Mouse (Mus musculus) heart, adult 11 months (tissue): ENCODE measurements around the gene Sorl1.

Experiments
- DNase-seq: peaks from one replicate; pipeline ENCODE4 v3.0.0; 2022

Gene Sorl1

DNA sequence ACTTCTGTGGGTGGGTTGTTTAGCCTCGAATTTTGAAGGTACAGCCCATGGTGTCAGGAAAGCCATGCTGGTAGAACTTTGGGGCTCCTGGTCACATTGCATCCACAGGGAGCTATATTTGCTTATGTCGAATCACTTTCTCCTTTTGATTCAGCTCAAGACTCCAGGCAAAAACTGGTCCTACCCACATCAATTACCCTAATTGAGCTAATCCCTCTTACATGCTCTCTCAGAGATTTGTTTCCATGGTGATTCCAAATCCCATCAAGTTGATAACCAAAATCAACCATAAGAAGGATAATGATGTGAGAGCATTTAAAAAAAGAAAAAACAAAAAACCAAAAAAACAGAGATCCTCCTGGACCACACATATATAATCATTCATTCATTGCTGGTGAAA is 75.6 kb downstream of the Sorl1 start:
- peak; percentile 9 for DNase-seq

DNA sequence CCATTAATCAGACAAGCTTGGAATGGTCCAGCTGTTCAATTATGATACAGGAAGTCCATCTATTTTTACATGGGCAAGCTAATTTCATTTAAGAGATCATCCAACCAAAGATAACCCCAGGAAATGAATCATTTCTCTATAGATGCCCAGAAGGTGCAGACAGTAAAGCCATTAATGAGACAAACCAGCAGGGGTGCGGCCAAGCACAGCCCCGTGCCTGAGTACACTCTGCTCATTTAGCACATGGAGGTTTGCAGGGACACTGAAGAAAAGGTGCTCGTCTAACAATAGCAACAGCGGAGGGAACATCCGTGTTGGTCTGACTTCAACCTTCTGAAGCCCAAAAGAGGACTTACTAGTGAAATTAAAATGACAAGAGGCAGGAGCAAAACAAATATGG is 76.3 kb downstream of the Sorl1 start:
- peak; percentile 74 for DNase-seq

DNA sequence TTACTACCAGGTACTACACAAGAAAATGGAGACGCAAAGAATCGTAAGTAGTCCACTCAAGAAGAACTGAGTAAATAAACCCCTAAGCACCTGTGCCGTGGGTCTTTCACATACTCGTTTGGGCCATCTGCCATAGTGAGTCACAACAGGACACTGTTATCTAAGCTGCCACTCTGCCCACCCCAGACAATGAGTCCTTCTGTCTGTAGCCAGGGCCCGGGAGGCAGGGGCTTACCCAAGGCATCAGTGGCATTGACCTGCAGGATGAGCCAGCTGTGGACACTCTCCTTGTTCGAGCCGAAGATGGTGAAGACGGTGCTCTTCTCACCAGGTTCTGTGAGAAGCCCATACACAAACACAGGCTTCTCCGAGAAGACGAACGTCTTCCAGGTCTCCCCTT is 77.8 kb downstream of the Sorl1 start:
- DNase-seq = peak; percentile 61

DNA sequence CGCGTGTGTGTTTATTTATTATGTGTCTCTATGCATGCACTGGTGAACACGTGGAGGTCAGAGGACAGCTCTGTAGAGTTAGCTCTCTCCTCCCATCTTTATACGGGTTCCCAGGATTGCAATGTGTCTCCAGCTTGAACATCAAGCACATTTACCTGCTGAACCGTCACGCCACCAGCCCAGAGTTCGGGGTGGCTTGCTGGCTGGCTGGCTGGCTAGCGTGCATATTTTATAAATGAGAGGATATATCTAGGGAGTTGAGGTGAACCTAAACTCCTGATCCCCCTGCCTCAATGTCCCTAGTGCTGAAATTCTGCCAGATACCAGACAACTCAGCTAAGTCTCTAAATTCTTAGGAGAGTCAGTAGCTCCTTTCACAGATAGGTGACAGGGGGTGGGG is 79.4 kb downstream of the Sorl1 start:
- DNase-seq = peak; percentile 90

DNA sequence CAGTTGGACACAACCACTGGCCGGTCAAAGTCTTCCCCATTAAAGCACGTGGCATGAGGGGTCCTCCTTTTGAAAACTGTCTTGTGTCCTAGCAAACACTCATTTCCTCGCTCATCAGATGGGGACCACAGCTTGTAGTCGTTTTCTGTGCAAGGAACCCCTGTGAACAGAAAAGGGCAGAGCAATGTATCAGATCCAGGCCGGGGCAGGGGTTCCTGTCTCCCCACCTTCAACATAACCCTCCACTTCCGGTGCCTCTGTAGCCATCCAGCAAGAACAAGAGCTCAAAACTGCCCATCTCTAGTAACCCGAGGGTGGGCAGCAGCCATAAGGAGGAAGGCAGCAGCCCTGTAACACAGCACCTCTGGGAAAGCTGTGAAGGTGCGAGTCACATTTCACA is 80.2 kb downstream of the Sorl1 start:
- DNase-seq = peak; percentile 53

DNA sequence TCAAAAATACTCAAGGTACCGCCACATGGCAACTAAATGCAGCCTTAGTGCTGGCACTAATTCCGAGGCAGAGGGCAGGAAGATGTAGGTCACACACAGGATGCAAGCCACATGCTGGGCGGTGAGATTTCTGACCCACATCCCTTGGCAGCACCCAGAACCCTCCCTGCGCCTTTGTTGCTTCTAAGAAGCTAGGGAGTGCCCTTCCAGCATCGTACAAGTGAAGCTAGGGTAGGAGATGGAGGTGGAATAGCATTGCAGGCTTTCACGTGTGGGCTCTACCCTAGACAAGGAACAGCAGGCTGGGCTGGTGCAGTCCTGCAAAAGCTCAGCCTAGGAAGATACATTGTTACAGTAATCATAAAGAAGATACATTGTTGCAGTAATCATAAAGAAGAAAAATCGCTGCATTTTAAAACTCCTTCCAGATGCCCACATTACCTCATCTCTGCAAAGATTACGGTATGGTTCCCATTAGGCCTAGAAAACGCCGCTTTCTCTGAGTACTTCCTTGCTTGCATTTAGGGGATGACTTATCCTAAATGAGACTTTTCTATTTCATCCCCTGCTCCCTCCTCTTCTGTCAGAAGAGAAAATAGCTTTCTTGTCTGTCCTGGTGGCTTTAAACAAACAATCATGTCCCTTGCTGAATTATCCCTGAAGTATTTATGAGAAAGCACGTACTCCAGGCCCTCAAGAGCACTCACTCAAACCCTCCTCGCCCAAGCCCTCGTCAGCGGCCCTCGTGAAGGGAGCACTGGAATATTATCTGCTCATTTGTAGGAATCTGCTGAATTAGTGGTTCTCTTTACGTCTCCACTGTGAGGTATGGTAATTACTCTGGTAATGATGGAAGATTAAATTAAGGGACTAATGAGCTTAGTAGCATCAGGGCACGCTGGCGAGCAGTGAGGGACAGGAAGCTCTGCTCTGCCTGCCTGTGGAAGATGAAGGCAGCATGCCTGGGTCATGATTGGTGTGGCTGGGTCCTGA is 84.8 kb downstream of the Sorl1 start:
- DNase-seq = no peak

DNA sequence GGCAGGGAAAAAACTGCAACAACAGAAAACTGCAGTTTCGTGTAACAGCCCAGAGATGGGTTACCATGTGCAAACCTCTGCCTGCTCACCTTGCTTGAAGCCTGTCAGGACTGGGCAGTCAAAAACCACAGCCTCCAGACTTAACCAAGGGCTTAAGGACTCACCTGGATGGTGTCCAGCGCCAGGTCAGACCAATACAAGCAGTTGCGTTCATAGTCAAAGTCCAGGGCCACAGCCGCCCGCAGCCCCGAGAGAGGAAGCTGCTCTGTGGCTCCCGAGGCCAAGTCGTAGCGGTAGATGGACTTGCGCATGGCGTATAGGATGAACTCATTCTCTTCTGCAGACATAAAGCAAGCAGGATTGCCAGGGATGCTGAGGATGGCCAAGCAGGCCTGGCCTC is 87.2 kb downstream of the Sorl1 start:
- DNase-seq = no peak

DNA sequence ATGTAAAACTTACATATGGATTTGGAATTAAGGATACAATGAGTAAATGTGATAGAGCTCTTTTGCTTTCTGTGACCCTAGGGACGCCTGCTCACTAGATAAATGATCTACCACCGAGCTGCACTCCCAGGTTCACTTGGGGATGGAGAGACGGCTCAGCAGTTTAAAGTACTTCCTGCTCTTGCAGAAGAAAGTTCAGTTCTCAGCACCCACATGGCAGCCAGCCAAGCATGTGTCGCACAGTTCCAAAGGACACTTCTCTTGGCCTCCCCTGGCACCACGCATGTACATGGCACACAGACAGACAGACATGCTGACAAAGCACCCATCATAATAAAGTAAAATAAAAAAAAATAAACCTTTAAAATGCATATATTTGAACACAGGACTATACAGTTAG is 88.1 kb downstream of the Sorl1 start:
- no peak for DNase-seq

DNA sequence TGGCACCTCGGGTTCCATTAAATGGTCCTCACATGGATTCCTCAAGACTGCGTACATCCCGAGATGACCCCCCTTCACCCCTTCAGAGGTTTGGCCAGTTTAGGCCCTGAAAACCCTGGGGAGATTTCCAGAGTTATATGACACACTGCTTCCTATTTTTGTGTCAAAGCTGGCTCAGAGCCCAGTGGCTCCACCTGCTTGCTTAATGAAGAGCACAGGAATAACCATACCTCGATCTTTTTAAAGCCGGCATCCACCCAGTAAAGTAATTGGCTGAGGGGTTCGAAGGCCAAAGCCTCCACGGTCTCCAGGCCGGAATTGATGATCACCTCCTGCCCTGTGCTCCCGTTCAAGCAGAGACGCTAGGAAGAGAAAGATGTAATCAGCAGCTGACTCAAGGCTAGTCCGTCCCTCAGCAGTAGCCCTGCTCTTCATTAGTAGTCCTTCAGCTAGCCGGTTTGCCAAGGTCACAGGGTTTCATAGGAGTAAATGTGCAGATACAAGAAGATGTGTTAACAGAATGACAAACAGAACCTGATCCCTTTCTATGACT is 88.8 kb downstream of the Sorl1 start:
- DNase-seq = no peak

DNA sequence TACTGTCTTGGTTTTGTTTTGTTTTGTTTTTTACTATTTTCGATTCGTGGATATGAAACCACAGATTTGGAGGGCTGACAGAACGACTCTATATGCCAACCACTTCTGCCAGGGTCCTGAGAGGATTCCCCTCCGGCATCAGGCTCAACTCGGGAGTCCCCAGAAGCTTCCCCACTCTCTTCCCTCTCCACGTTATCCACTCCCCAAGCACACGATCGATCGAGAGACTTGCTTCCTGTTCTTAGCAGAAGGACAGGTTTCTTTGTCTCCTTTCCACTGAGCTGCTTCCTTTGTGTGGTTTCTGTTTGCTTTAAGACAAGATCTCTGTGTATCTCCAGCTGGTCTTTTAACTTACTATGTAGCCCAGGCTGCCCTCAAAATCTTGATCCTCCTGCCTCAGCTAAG is 90.0 kb downstream of the Sorl1 start:
- no peak for DNase-seq

DNA sequence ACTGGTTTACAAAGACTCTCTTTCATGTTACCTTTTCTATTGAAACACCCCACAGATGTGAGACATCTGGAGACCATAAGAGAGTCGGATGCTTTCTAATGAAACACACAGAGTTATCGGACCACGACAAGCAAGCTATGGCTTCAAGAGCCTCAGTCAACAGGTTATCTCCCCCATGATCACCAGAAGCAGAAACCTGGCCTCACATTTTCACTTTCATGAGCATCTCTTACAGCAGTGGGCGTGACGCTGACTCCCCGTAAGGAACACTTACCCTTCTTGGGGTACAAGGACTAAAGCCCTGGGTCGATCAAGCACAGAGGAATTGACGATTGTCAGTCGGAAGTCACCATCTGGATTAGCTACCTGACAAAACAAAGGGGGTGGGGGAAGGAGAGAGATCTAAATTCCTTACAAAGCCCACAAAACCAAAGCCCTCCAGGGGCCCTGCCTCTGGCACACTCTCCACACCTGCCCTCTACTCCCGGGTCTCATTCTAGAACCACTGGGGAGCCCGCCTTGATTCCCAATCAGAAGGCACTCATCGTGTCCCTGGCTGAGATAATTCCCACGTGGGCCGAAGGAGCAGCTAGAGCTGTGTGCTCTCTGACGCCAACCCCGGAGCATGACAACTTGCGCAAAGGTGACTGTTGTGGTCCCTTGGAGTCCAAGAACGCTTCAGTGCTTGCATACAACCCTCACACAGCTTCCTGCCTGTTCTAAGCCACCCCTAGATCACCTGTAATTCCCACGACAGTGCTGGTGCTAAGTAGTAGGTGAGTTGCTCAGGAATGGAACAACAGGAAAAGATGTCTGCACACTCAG is 90.6 kb downstream of the Sorl1 start:
- DNase-seq = no peak

DNA sequence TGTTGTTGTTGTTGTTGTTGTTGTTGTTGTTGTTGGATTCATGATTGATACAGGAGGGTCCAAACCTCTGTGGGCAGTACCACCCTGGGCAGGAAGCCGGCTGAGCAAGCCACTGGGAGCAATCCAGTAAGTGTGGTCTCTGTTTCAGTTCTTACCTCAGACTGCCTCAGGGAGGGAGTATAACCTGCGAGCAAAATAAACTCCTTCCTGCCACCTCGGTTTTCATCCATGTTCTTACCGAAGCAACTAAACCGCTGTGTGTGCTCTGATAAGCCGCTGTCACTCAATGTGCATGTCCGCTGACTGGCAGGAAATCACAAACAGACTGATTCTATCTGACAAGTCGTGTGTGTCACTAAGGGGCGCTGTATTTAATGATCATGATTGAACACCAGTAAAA is 91.7 kb downstream of the Sorl1 start:
- DNase-seq = no peak

DNA sequence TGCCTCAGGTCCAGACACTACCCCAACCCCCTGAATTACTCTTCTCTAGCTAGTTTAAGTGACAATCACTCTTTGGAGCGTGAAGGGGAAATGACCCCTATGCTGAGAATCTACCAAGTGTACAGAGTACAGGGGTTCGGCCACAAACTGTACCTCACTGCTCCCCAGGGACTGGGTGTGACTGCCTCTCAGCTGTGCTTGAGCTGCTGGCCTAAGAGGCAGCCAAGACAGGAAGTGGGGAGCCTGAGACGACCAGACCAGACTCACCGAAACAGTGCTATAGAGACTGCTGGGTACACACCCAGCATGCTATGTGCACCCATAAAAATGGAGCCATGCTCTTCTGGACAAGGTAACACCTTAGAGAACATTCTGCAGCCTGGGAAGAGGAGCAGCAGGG is 95.3 kb downstream of the Sorl1 start:
- peak; percentile 96 for DNase-seq

DNA sequence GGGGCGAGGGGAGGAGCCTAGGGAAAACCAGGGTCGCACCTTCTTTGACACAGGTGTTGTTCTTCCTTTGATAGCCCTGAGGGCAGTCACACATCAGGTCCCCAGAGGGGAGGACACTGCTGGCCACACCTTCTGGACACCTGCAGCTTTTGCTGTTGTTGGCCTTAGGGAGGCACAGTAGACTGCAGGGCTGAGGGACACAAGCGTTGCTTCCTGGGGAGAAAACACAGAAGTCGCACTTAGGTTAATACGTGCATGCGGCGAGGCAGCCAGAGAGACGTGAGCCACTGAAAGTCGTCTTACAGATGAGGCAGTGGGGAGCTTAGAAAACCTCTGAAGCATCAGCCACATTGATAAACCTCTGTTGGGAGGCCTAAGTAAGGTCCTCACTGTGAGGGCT is 99.8 kb downstream of the Sorl1 start:
- DNase-seq = no peak

DNA sequence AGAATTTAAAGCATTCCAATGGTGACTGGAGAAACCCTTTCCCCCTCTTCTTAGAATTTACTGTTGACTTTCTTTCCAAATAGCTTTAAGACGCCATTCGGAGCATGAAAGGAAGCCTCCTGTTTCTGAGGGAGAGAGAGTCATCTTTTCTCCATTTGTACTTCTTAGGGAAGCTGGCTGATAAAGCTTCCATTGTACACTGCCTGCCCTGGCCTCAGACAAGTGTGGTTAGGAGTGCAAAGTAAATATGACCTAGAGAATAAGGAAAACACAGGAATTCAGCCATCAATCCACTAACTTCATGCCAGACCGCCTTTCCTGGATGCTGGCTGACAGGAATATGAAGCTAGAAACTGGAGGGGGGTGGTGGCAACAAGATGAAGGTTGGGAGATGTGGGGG is 100.7 kb downstream of the Sorl1 start:
- DNase-seq = no peak

DNA sequence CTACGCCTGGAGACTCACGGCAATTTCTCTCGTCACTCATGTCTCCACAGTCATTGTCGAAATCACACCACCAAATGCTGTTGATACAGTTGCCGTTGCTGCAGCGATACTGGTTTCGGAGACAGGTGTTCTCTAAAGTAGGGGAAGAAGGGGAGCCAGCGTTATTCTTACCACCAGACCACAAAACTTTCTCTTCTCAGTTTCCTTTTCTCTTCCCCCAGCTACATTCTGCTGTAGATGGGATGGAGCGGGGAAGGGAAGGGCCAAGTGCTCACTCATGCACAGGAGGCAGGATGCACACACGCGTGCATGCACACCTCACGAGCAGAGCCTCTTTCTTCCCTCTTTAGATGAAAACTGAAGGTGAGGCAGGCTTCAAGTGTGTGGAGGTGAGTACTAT is 101.8 kb downstream of the Sorl1 start:
- DNase-seq = no peak

DNA sequence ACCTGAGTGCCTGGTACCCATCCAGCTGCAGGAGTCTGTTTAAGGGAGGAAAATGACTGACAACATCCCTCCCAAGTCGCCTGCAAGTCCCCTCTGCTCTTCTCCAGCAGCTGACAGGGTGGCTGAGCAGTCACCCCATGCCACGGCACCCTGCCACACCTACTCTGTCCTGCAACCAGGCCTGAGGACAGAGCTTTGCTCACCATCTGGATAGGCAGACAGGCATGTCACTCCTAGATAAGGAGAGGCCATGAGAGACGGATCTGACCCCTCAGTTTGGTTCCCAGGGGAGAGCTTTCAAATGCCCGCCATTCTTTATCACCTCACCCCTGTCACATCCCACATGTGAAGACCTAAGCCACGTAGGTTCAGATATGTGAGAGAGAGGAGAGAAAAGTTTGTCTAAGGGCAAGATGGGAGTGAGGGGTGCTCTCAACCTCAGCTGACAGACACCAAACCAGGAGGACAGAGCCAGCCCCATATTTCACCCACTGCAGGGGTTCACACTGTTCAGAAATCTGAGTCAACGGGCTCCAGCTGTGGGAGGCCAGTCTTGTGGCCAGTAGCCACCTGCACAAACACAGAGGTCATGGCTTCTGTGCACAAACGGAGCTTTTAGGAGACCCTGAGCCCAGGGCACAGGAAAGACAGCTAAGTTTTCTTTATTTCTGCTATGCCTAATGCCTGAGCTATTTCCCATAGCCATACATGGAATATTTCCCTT is 104.6 kb downstream of the Sorl1 start:
- DNase-seq = no peak

DNA sequence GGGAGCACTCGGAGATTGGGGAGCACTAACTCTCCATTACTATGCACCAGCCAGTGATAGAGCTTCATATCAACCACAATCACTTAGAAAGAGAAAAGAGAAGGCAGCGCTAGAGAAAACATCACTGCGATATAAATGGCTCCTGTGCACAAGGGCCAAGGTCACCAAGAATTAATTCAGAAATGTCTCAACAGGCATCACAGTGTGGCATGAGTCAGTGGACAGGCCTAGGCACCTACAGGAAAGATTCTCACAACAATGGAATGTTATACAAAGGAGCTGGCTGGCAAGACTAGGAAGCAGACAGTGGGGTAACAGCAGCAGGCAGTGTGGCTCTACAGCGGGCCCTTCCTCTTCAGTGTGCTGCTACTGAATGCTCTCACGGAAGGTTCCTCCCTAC is 115.6 kb downstream of the Sorl1 start:
- no peak for DNase-seq

DNA sequence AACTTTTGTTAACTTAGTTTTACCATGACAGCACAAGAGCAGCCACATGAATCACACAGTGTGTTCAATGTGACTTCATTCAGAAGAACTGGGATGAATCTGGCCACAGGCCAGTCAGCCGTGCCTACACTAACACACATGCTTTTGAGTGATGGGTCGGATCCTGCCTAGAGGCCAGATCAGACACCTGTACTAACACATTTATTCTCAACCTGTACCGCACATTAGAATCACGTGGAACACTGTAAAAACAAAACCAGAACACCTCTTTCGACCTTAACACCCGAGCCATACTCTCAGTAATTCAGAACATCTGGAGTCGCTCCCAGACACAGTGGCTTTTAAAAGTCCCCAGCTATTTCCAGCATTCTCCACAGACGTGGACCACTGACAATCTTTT is 119.0 kb downstream of the Sorl1 start:
- DNase-seq = no peak

DNA sequence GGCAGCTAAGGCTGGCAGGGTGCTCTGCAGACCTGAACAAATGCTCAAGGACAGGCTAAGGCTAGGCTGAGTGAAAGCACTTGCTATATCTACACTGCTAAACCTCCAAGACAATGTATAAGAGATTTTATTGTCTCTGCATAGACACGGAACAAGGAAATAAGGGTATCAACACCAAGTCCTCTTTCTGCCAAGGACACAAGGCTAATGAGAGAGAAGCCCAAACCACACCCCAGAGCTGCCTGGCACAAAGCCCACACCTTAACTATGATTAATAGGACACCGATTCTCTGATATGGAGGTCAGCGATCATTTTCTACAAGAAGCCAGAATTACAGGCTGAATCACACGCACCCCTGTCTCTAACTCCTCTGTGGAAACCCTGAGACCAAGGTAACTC is 120.0 kb downstream of the Sorl1 start:
- no peak for DNase-seq

DNA sequence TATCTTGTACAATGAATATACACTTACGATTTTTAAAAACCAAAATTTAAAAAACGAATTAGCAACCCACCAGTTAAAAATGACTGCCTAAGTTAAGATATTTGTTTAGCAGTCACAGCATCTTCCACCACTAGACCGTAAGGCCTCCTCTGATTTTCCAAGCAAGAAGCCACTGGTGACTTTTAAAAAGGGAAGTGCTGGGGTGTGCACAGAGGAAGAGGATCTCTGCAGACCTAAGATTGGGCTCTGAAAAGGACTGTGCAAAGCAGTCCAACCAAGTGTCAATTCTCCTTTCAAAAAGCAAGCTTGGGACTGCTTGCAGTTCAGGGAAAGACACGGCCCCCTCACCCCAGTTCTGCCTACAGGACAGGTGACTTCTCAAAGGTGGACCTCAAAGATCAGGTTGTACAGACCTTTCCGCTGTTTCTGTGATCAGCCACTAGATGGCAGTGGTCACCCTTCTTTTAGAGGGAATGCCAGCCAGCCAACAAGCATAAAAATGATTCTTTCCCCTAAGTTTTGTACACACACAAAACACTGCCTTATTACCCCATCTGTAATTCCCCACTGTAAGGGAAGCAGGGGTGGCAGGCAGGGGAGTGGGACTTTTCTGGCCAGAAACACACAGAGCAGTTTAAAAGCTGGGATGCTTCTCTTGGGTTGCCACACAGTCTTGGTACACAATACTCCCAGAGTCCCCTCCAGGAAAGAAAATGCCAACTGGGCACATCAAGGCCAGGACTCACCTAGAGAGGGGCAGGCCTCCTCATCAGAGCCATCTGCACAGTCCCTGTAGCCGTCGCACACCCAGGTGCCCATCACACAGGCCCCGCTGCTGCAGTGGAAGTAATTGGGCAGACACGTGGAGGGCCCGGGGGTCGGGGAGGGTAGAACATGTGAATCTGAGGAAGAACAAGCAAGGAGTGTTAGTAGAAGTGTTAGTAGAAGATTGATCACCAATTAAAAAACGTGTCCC is 124.3 kb downstream of the Sorl1 start:
- no peak for DNase-seq

DNA sequence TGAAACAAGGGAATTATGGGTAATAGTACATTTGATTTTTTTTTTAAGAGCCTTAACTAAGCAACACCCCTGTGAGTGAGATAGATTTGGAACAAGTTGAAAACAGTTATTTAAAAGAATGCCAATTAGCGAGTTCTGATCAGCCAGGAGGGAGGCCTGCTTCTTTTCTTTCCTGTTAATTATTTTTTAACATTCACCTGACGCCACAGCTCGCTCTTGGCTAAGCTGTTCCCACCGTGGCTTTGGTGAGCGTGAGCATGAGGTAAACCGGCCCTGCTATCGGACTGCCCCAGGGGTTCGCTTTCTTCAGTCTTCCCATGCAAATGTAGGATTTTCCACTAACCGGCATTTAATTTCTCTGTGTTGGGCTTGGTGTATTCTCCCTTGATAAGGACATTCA is 128.8 kb downstream of the Sorl1 start:
- DNase-seq = no peak
